Mouse (Mus musculus) brain, embryonic 14.5 days (tissue): ENCODE results near the gene Fkbpl.

ENCODE experiments used
- CTCF ChIP-seq: fragments of 200-500 bp; IDR thresholded peaks from 2 replicates; pipeline ENCODE4 v1.5.1; 2012; ENCODE audit warnings: inconsistent platforms, mild to moderate bottlenecking, moderate library complexity, borderline replicate concordance; ENCODE audit not compliant: insufficient read depth, insufficient read length; ENCODE audit errors: extremely low read depth
- POLR2A ChIP-seq: fragments of 200-500 bp; IDR thresholded peaks from 2 replicates; pipeline ENCODE4 v1.6.1; 2012; ENCODE audit warnings: mild to moderate bottlenecking, inconsistent platforms, borderline replicate concordance; ENCODE audit not compliant: poor library complexity, insufficient read depth, insufficient read length, severe bottlenecking; ENCODE audit errors: extremely low read depth

DNA sequence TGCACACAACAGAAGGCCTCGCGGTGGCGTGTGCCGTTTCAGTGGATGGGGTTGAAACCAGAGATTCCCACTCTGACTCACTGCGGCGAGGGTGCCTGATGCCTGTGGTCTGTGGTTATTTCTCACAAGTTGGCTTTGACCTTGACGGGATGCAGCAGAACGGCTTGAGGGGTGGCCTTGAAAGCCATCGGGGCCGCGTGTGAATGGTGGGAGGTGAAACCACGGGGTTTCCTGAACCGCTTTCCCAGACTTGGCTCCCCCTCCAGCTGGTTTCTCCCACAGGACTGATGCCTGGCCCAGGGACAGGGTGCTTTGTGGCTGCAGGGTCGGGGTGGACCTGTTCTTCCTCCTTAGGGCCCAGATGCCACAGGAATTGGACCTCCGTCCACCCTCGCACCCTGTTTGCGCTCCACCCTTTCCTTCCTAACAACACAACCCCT lies 36.6 kb downstream of the Fkbpl start:
- TF ChIP-seq POLR2A (no peak), CTCF (no peak)
